ENCODE assay signal across 8 mouse cellular contexts in the genomic region with DNA sequence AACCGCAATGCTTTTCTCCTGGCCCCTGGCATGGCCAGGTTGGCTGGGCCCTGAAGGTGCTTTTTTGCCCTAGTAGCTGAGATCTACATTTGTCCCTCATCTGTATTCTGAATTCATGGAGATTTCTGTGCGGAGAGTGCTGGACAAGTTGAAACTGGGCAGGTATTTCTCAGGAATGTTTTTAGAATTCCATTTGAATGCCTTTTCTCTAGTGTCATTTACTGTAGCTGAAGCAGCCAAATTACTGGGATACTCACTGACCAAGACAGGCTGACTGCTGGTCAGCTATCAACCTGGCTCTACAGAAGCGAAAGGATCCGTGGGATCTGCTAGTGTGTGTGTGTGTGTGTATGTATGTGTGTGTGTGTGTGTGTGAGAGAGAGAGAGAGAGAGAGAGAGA.
DNase-seq lines count a peak whose midpoint lies in the region; ATAC-seq lines count a peak whose summit lies in the region.

No protein-coding gene starts in this region.

- H3K4me3 ChIP-seq in heart, embryonic 13.5 days: no peak overlapping the region
- H3K4me3 ChIP-seq in heart, embryonic 16.5 days (ENCODE audit: low read length): no peak overlapping the region
- H3K4me3 ChIP-seq in midbrain, embryonic 11.5 days (ENCODE audit: low read depth, low read length): no peak overlapping the region

- DNase-seq in heart, adult 8-10 months (ENCODE audit: low spot score): no peak
- DNase-seq in Muller cell, postnatal 12 days (ENCODE audit: inconsistent ontology term): peak; percentile 92
- no peak for DNase-seq in midbrain, embryonic 11.5 days (ENCODE audit: low spot score, missing footprints)
- no peak for DNase-seq in cerebellum, postnatal 36 days
- DNase-seq in adrenal gland, postnatal 14 days: no peak

- no peaks in the 10 kb centered on the region for H3K9me3 ChIP-seq in heart, embryonic 13.5 days
- H3K9me3 ChIP-seq in heart, embryonic 16.5 days (replicated peaks; ENCODE audit: control insufficient read depth, low read length): no peaks in the 10 kb centered on the region
- no peaks in the 10 kb centered on the region for H3K9me3 ChIP-seq in midbrain, embryonic 11.5 days (ENCODE audit: control insufficient read depth, low read length)

- no peaks in the 10 kb centered on the region for H3K27me3 ChIP-seq in heart, embryonic 13.5 days (replicated peaks)
- no peaks in the 10 kb centered on the region for H3K27me3 ChIP-seq in heart, embryonic 16.5 days (ENCODE audit: control insufficient read depth, insufficient read depth, low read length)
- H3K27me3 ChIP-seq in midbrain, embryonic 11.5 days (ENCODE audit: control insufficient read depth, insufficient read depth, low read length): no peaks in the 10 kb centered on the region

- 37% methylated on average over 4 of the region's 4 CpGs for WGBS in heart, embryonic 13.5 days
- WGBS in heart, embryonic 16.5 days: 39% methylated on average over 4 of the region's 4 CpGs
- WGBS in midbrain, embryonic 11.5 days: 49% methylated on average over 4 of the region's 4 CpGs

- H3K9ac ChIP-seq in heart, embryonic 13.5 days: peak overlapping the region; percentile 51
- H3K9ac ChIP-seq in heart, embryonic 16.5 days (ENCODE audit: low read length): peak overlapping the region; percentile 47; the same call in 1 of the 2 replicates
- H3K9ac ChIP-seq in midbrain, embryonic 11.5 days (ENCODE audit: low read length): no peak overlapping the region

- peak overlapping the region; percentile 54 for H3K4me2 ChIP-seq in heart, embryonic 13.5 days
- H3K4me2 ChIP-seq in heart, embryonic 16.5 days (ENCODE audit: low read depth, low read length): peak overlapping the region; percentile 47
- no peak overlapping the region for H3K4me2 ChIP-seq in midbrain, embryonic 11.5 days

- H3K36me3 ChIP-seq in heart, embryonic 13.5 days: no peaks in the 10 kb centered on the region
- H3K36me3 ChIP-seq in heart, embryonic 16.5 days (ENCODE audit: control insufficient read depth, insufficient read depth): no peaks in the 10 kb centered on the region
- H3K36me3 ChIP-seq in midbrain, embryonic 11.5 days (ENCODE audit: control insufficient read depth, insufficient read depth, low read length): no peaks in the 10 kb centered on the region

- no peak for ATAC-seq in heart, embryonic 13.5 days (ENCODE audit: extremely low read depth, insufficient number of reproducible peaks, low FRiP score, low TSS enrichment)
- no peak for ATAC-seq in heart, embryonic 16.5 days (replicated peaks; ENCODE audit: extremely low read depth, insufficient read depth, low FRiP score)
- peak; percentile 17; the same call in 1 of the 2 replicates for ATAC-seq in midbrain, embryonic 11.5 days (ENCODE audit: low FRiP score)
- no peak for ATAC-seq in erythroblast, adult 5-6 weeks (replicated peaks; ENCODE audit: low FRiP score, poor library complexity, severe bottlenecking)

- H3K27ac ChIP-seq in heart, embryonic 13.5 days (replicated peaks): peak overlapping the region; percentile 91
- H3K27ac ChIP-seq in heart, embryonic 16.5 days (ENCODE audit: low read length): peak overlapping the region; percentile 94
- peak overlapping the region; percentile 7; the same call in 1 of the 2 replicates for H3K27ac ChIP-seq in midbrain, embryonic 11.5 days (ENCODE audit: low read depth, low read length)

- peaks cover 33% of the 10 kb centered on the region for H3K4me1 ChIP-seq in heart, embryonic 13.5 days
- H3K4me1 ChIP-seq in heart, embryonic 16.5 days (ENCODE audit: control insufficient read depth, insufficient read depth, low read length): peaks cover 16% of the 10 kb centered on the region
- peaks cover 7% of the 10 kb centered on the region for H3K4me1 ChIP-seq in midbrain, embryonic 11.5 days (ENCODE audit: control insufficient read depth, insufficient read depth, low read length)

Comparison
In these comparisons a context has a peak if more than half of its experiments do, and no peak if none do; other contexts are left out.
1. H3K27ac ChIP-seq: peak in every context shown above with its lines; median percentile 94 in heart, embryonic 16.5 days; 91 in heart, embryonic 13.5 days; 7 in midbrain, embryonic 11.5 days.